Mouse (Mus musculus): ENCODE measurements around the gene Gga3. TPM values are rescaled to one million over a fixed set of nuclear protein-coding genes. Genes with fewer than 3 reads are reported as not detected.

Gga3 gene
- total RNA-seq, 1 experiment from 2014 or later, result 37.8 TPM

DNA sequence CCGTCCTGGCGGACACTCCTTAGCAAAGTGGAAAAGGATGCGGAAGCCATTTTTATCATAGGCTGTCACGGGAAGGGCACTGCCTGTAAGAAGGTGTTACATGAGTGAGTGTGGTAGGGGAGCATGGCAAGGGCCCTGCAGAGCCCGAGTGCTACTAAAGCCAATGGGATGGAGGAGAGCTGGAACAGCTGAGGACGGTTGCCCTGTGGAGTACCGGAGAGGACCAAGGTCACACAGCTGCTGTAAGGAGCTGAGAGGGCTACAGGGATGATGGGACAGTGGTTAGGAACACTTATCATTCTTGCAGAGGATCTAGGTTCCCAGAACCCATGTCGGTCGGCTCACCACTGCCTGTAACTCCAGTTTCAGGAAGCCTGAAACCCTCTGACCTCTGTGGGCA is 17.4 kb downstream of the Gga3 start:
- ATAC-seq (replicated peaks; ENCODE audit: insufficient number of reproducible peaks, low FRiP score, low TSS enrichment, poor library complexity, severe bottlenecking), result no peak

DNA sequence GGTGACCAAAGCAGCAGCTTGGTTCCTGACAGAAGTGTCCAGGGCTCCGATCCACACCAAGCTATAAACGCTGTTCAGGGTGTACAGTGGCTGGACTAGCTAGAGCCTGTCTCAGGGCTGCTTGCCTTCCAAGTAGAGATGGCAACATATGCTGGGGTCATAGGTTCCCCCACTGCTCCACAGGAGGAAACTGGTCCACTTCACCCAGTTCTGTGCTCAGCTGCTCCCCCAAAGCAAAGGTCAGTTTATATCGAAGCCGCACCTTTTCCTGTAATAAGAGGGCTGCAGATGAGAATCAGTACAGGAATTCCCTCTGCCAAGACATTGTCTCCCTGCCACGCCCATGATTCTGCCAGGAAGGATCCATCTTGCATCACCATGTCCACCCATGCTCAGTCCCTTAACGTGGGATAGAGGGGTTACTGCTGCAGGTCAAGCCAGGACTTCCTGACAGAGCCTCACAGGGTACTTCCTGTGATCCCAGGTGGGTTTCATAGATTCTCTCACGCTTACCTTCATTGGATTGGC is 18.2 kb downstream of the Gga3 start:
- ATAC-seq (replicated peaks; ENCODE audit: insufficient number of reproducible peaks, low FRiP score, low TSS enrichment, poor library complexity, severe bottlenecking), result no peak

DNA sequence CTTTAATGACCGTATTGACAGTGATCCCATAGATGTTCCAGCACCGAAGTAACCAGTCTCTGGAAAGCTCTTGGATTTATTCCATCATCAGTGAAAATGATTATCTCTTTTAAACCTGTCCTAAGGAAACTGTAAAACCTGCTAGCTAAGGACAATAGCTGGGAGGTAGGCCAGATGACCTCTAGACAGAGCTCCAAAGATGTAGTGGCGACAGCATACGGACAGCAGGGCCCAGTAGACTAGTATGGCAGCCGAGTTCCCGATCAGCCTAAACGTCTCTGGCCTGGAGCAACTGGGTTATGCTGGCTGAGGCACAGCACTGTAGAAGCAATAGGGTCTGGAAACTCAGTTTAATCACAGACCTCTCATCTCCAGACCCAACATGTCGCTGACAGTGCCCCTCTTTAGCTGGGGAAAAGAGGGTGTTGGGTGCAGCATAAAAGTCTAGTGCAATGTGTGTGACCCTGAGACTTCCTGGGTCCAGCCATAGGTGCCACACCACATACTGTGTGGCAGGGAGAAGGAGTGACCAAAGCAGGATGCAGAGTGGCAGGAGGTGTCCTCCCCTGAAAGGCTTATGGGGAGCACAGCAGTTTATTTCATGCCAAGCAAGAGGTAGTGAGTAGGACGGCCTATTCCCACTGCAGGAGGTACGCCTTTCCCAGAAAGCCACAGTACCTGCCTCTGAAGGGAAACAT is 19.3 kb downstream of the Gga3 start:
- no peak for ATAC-seq (replicated peaks; ENCODE audit: insufficient number of reproducible peaks, low FRiP score, low TSS enrichment, poor library complexity, severe bottlenecking)

DNA sequence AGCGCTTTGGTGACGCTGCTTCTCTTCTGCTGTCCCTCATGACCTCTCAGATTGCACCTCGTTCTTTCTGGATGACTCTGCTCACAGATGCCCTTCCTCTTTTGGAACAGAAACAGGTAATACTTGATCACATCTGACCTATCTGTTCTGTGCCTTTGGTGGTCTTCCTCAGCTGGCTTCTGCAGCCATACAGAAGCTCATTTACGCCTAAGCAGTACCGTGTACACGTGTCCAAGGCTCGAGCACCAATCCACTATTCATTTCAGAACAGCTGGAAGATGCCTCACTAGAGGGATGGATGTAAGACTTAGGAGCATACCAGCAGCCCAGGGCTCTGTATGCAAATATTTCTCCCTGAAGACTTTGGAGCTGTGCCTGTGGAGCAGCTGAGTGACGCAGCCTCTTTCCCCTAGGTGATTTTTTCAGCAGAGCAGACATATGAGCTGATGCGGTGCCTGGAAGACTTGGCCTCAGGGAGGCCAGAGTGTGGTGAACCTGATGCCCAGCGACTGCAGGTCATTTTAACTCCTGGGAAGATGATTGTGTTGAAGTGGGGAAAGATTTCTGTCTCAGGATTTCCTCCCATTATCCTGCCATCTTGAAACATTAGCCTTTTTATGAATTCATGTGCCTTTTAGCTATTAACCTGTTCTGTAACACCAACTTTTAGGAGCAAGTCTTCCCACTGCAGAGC is 20.8 kb downstream of the Gga3 start:
- ATAC-seq (replicated peaks; ENCODE audit: insufficient number of reproducible peaks, low FRiP score, low TSS enrichment, poor library complexity, severe bottlenecking), result no peak

DNA sequence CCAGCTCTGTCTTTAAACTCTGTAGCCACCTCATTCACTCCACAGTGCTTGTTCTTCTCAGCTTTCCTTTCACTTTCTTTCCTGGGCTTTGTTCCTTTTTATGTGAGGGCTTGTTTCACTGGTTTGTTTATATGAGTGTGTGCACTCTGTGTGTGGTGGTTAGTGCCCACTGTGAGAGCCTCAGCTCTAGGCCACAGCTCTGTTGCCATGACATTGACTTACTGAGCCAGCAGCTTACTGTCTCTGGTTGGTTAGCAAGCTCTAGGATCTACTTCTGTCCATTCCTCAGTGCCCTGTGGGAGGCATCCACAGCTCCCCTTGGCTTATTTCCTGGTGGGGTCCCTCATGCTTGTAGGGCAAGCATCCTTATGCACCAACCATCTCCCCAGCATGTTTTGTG is 24.8 kb downstream of the Gga3 start:
- peak; percentile 35; the same call in 1 of the 2 replicates for ATAC-seq (replicated peaks; ENCODE audit: insufficient number of reproducible peaks, low FRiP score, low TSS enrichment, poor library complexity, severe bottlenecking)

DNA sequence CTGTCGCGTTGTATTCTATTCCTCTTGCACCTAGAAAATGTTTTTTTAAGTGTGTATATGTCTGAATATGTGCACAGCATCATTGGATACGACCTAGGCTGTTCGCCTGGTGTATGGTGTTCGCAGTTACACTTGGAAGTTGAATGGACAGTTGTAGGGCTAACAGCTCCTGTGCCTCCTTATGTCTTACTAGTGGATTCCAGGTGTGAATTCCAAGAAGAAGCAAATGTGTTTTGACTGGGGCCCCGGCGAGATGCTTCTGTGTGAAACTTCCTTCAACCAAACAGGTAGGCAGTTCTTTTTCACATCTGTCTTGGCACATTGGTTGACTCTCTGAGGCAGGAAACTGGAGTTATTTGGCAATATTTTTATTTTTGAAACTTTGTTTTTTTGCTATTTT is 38.9 kb downstream of the Gga3 start:
- no peak for ATAC-seq (replicated peaks; ENCODE audit: insufficient number of reproducible peaks, low FRiP score, low TSS enrichment, poor library complexity, severe bottlenecking)

DNA sequence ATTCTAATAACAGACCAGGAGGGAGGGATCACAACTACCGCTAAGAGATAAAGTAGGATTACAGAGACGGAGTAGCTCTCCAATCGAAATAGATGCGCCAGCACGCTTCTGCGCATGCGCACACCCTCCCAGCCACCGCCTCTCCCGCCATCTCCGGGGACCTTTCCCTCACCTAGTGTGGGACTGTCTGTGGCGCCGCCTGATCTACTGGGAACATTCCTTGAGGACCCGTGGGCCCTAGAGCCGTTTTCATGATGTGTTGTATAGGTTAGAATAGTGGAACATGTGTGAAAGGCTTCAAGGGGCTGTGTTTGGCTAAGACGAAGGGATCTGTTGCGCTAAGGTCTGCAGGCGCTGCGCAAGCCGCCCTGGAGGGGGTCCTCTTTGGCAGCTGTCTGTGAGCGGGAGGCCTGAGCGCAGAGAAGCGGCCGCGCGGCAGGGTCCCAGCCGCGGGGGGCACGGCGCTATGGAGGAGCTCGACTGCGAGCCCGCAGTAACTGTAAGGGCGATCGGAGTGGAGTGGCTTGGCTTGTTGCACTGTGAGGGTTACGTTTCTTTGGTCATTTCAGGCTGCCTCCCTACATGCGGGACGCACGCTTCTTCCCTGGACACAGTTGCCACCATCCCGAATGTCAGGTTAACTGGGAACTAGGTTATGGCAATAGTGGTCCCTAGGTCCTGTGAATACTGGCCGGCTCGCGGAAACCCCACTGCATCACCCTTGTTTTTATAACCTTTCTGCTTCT is 39.6 kb downstream of the Gga3 start, which contains the start of gene Nup85:
Gene Nup85 (plus strand): TSS at position 371 of the 746 bp plus-strand sequence.
- ATAC-seq (replicated peaks; ENCODE audit: insufficient number of reproducible peaks, low FRiP score, low TSS enrichment, poor library complexity, severe bottlenecking), result peak; percentile 98

DNA sequence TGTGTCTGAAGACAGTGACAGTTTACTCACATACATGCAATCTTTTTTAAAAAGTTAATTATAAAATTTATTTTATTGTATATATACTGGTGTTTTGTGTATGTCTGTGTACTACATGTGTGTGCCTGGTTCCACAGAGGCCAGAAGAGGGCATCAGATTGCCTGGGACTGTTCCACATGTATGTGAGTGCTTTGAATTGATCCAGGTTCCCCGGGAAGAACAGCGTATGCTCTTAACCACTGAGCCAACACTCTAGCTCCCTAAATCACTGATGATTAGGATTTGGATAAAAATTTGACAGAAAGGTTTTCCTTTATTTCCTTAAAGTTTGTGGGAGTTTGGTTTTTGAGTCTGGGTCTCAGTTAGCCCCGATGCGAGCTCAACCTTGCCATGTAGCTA is 40.4 kb downstream of the Gga3 start:
- no peak for ATAC-seq (replicated peaks; ENCODE audit: insufficient number of reproducible peaks, low FRiP score, low TSS enrichment, poor library complexity, severe bottlenecking)

DNA sequence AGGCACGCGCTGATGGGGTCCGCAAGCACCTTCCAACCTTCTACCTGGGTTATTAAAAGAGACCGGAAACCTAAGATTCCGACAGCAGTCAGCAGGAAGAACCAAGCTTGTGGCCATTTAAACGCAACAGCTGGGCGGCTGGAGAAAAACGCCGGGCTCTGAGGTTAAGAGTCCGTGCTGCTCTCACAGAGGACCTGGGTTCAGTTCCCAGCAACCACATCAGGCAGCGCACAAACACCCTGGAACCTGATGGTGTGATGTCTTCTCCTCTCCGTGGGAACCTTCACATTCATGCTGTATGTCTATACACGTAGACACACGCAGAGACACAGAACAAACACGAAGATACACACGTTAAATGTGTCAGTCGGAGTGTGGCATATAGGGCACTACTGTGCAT is 48.1 kb downstream of the Gga3 start:
- no peak for ATAC-seq (replicated peaks; ENCODE audit: insufficient number of reproducible peaks, low FRiP score, low TSS enrichment, poor library complexity, severe bottlenecking)

DNA sequence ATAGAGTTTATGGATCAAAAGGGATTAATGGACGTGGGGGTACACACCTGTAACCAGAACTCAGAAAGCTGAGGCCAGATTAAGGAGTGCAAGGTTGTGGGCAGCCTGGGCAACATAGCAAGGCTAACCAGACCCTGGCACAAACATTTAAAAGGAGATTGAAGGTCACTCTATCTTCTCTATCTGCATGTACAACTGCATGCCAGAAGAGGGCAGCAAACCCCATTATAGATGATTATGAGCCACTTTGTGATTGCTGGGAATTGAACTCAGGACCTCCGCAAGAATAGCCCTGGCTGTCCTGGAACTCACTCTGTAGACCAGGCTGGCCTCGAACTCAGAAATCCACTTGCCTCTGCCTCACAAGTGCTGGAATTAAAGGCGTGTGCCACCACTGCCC is 51.1 kb downstream of the Gga3 start:
- ATAC-seq (replicated peaks; ENCODE audit: insufficient number of reproducible peaks, low FRiP score, low TSS enrichment, poor library complexity, severe bottlenecking), result peak; percentile 66; the same call in 1 of the 2 replicates

DNA sequence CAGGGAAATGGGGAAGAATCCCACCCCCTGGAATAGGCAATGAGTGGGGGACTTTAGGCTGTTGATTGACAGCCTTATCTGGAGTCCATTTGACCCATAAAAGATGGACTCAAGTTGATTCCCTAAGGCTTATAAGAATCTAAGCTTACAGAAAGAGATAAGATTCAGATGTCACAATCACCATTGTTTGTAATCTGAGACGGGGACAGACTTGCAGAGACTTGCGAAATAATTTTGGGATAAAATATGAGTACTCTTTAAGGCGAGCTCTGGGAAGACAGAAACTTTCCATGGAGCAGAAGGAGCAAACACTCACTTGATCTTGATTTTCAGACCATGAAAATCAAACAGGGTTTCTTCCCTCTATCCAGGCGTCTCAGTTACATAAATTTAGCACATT is 60.3 kb downstream of the Gga3 start:
- ATAC-seq (replicated peaks; ENCODE audit: insufficient number of reproducible peaks, low FRiP score, low TSS enrichment, poor library complexity, severe bottlenecking), result no peak

DNA sequence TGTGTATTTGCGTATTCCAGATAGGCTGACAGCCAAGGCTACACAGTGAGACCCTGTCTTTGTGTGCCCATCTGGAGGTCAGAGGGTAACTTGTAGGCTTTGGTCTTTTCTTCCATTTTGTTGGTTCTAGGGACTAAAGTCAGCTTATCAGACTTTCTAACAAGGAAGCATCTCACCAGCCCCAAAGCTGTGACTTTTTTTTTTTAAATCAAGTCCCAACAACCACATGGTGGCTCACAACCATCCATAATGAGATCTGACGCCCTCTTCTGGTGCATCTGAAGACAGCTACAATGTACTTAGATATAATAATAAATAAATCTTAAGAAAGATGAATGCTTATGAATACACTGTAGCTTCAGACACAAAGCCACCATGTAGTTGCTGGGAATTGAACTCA is 65.8 kb downstream of the Gga3 start:
- ATAC-seq (replicated peaks; ENCODE audit: insufficient number of reproducible peaks, low FRiP score, low TSS enrichment, poor library complexity, severe bottlenecking), result no peak

DNA sequence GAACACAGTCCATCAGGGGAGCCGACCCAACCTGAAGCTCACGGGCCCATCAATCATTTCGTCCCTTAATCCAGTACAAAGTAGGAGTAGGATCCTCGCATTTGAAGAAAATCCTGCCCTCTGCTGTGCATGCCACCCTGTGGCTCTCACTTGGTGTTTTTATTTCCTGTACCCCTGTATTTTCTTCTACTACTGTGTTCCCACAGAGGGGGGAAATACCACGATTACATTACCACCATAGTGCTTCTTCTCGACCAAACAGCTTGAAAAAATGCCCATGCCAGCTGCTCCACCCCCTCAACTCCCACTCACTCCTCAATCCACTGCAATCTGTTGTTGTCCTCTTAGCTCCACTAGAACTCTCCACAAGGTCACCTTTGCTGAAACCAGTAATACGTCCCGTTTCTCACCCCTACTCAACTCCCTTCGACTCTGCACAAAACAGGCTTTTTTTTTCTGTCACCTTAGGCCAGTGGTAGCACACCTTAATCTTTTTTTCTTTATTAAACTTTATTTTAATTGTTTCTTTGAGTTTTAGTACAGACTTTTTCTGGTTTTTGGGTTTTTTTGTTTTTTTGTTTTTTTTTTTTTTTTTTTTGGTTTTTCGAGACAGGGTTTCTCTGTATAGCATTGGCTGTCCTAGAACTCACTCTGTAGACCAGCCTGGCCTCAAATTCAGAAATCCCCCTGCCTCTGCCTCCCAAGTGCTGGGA is 66.8 kb downstream of the Gga3 start:
- 0 out of 2 replicates have a peak, but pooled peaks have one; percentile 10 for ATAC-seq (replicated peaks; ENCODE audit: insufficient number of reproducible peaks, low FRiP score, low TSS enrichment, poor library complexity, severe bottlenecking)

DNA sequence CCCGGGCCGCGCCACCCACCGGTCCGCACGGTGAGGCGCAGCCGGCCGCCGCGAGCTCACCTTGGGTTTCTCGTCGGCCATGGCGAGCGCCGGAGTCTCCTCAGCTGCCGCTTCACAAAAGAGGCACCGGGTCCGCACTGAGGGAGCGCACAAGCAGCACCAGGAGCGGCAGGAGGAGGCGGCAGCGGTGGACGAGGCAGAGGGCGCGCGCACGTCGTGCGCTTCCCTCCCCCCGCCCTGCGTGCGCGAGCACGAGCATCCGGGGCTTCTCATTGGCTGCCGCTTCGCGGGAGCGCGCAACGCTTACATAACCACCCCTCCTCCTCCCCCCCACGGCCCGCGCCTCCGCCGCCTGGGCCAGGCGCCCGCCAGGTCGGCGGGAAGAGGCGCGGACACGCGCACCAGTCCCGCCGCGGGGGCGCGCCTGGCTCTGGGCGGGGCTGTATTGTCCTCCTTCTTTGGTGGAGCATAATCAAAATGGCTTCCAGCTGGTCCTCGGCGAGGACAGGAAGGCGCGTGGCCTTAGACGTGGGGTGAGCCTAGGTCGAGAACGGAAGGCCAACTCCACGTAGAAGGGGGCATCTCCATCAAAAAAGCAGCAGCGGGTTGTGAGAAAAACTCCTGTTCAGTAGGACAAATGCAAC is 67.7 kb downstream of the Gga3 start, which contains the start of gene Sumo2:
Gene Sumo2 (minus strand): TSS at position 239 of the 644 bp plus-strand sequence.
- ATAC-seq (replicated peaks; ENCODE audit: insufficient number of reproducible peaks, low FRiP score, low TSS enrichment, poor library complexity, severe bottlenecking), result peak; percentile 79

DNA sequence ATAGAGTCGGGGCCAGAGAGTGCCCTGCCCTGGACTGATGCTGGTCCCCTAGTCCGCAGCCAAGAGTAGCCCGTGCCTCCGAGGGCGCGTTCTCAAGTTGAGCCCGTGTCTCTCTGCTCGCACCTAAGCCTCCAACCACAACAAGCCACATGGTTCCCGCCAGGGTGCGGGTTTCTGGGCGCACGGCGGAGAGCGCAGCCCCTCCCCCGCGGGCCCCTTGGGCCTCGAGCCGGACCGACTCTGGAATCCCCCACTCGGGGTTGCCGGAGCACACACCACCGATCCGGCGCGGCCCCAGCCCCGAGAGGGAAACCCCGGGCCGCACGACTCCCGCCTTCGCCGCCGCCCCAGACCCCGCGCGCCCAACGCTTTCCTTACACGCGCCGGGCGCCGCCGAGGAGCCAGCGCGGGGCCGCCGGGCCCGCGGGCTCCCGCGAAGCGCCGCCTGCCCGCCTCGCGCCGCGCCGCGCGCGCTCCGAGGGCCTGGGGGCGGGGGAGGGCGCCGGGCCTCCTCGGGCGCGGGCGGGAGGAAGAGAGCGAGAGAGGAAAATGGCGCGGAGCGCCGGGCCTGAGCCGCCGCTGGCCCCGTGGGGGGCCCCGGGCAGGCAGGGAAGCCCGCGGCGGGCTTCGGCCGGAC is 68.3 kb downstream of the Gga3 start:
- peak; percentile 52 for ATAC-seq (replicated peaks; ENCODE audit: insufficient number of reproducible peaks, low FRiP score, low TSS enrichment, poor library complexity, severe bottlenecking)

DNA sequence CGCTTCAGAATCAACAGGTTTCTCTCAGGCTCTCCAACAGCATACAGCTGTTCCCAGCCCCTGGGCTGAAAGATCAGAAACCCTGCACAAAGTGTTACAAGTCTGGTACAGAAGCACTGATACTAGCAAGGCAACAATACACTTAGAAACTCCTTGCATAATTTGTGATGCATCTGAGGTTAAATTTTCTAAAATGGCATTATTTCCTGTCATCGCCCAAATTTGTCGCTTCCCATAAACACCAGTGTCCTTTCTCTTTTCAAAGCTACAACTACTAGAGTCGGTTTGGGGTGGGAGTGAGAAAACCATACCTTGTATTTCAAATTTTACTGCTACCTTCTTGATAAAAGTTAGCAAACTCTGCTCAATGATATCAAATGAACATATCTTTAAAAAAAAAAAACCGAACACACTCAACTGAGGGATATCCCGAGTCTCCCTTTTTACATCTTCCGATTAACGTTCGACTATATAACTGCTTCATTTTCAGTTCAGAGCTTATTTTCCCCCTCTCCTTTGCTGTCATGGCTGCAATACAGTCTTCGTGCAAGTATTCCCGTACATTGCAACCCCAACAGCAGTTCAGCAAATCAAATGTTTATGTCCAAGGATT is 69.0 kb downstream of the Gga3 start:
- no peak for ATAC-seq (replicated peaks; ENCODE audit: insufficient number of reproducible peaks, low FRiP score, low TSS enrichment, poor library complexity, severe bottlenecking)

Data from monocyte, adult 5-6 weeks (primary cell).